Mouse (Mus musculus) heart, postnatal 36 days (tissue): ENCODE data around the gene Sdhb. TPM values are rescaled to one million over a fixed set of nuclear protein-coding genes. Genes with fewer than 3 reads are reported as not detected.

ENCODE experiments used
- DNase-seq, 2 experiments: peaks; one replicate each; pipeline ENCODE4 v3.0.0; 2021 to 2022
- intact Hi-C: fragments of 180-260 bp; cut with DNase I; formaldehyde crosslinking; loops from one replicate; pipeline ENCODE4 v1.15.1; 2025
- total RNA-seq, 2 experiments: library from RNA; stranded (reverse); gene quantifications; 2 replicates each; pipeline ENCODE4 v1.2.3; 2021

Sdhb gene
- total RNA-seq: 1,000 to 10,000 TPM; 1,261 to 1,268 TPM

DNA sequence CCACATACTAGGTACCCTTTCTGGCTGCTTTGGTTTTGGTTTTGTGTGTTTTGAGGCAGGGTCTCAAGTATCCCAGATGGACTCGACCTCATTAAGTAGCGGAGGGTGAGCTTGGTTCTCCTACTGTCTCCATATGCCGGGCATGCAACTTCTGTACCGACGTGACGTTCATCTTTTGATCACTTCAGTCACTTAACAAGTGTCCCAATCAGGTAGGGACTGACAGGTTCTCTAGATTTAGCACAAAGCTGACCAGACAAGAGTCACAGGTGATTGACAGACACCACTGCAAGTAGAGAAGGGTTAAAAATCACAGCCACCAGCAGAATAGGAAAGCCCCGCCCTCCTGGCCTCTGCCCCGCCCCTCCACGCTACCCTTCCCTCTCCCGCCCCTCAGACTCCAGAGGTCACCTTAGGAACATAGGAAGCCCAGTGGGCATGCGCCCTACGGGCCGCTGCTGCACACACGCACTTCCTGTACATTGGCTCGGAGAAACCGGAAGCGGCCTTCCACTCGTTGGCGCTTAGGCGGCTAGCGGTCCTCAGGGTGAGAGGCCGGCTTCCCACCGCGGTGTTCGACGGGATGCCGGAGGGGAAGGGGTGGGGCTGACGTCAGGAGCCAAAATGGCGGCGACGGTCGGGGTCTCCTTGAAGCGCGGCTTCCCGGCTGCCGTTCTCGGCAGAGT is at the start of gene Sdhb:
TSS of gene Sdhb (plus strand) at position 423 of the 686 bp plus-strand sequence.
- DNase-seq: peak; percentile 93 to 94
- intact Hi-C loops: loop anchor here (10.0 kb wide), 1 partner anchor 174 kb away; the partner anchor contains the start of gene Szrd1

- intact Hi-C loops: no loop called here
- DNase-seq: no peak
Observed at GRCm38 (mm10) chr4:140911416-140911815, 49.6 kb upstream of the Sdhb start.

DNA sequence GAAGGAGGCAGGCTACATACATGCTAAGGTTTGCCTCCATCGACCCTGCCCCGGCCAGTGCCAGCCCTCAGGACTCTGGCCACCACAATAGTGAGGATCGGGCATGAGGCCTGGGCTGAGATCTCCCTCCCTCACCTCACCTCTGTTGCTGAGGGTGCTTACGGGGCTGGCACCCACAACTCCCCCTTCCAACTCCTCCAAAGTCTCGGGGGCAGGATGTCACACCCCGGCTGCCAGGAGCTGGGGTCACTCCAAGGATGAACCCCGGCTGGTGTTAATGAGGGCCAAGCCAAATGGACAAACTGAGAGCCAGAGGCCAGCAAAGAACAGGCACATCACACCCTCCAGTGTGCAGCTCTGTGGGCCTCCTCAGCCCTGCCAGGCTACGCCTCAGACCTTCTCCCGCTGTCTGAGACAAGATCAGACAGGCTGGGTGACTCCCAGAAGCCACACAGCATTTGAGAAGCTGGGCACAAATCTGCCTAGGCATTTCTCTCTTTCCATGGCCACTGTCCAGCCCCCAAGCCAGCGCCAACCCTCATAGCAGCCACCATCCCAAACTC is 48.7 kb upstream of the Sdhb start:
- intact Hi-C loops: no loop called here
- DNase-seq: no peak

GRCm38 (mm10) chr4:140913565-140913964 is 47.4 kb upstream of the Sdhb start:
- intact Hi-C loops: no loop called here
- no peak for DNase-seq

DNA sequence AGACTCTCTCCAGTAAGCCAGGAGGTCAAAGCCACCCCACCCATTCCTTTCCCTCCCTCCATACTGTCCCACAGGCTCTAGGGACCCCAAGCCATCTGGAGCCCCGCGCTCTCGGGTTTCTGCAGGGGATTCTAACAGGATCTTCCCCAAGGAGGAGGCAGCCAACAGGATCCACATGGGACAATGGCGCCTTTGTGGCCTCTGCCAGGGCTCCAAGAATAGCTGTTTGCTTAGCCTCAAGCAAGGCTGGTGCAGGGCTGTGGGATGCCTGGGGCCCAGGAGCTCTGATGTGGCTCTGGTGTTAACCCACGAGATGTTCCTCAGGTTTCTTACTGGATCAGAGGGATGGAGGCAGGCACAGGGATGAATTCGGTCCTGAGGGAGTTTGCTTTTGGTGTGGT is 46.3 kb upstream of the Sdhb start:
- DNase-seq: no peak
- intact Hi-C loops: no loop called here

DNA sequence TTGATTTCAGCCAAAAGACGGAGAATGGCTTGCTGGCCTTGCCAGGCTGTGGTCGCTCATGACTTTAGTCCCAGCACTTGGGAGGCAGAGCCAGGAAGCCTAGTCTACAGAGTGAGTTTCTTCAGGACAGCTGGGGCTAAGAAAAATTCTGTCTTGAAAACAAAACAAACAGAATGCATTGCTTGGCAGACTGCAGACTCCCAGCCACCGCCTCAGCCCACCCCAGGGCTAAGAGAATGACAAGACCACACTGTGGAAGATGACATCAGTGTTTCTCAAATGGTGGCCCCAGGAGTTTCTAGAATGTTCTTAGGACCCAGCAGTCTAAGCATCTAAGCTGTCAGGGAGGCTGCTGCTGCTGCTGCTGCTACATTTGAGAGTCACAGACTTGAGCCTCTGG is 45.8 kb upstream of the Sdhb start:
- intact Hi-C loops: no loop called here
- DNase-seq: no peak

- intact Hi-C loops: no loop called here
Observed at GRCm38 (mm10) chr4:140916296-140916695, 44.7 kb upstream of the Sdhb start.

GRCm38 (mm10) chr4:140917451-140917850 is 43.6 kb upstream of the Sdhb start:
- intact Hi-C loops: no loop called here
- DNase-seq: no peak

More at GRCm38 (mm10) chr4:140916296-140916695, 44.7 kb upstream of the Sdhb start:
- DNase-seq: no peak

- intact Hi-C loops: no loop called here
- no peak for DNase-seq
Observed at GRCm38 (mm10) chr4:140919974-140920836, 40.8 kb upstream of the Sdhb start.

DNA sequence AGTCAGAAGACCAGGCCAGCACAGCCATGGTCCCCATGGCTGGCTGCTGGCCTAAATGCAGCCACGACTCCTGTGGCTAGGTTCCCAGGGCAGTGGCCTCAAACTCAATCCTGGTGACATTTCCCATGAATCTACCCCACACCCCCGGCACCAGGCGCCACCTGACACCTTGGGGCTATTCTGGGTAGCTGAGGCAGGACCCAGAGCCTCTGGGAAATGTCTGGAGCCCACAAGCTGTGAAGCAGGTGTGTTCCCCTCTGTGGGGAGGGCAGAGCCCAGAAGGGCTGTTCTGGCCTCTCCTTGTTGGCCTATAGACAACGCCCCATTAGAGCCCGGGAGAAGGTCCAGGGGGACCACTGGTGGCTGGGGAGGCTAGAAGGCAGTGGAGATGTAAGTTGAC is 38.5 kb upstream of the Sdhb start:
- intact Hi-C loops: no loop called here
- no peak for DNase-seq

- no peak for DNase-seq
- intact Hi-C loops: no loop called here
Observed at GRCm38 (mm10) chr4:140925648-140926047, 35.4 kb upstream of the Sdhb start.

GRCm38 (mm10) chr4:140928349-140928748 is 32.7 kb upstream of the Sdhb start:
- intact Hi-C loops: no loop called here
- DNase-seq: no peak

DNA sequence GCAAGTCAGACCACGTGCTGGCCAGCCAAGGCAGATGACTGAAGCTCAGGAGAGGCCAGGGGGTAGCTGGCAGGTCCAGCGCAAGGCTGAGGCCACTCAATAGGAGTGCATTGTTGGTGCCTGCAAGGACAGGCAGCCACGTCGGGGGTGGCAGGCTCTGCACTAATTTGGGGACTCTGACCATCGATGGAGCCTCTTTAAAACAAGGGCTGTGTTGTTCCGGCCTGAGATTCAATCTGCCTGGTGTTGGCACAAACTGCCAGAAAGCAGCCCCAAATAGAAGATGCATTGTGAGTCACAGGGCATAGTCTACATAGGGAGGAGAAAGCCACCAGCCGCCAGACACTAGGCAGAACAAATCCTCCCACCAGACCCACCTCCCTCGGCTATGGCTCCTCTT is 31.3 kb upstream of the Sdhb start:
- intact Hi-C loops: no loop called here
- DNase-seq: no peak

GRCm38 (mm10) chr4:140930900-140931470 is 30.0 kb upstream of the Sdhb start:
- intact Hi-C loops: no loop called here

GRCm38 (mm10) chr4:140935643-140936042 is 25.4 kb upstream of the Sdhb start:
- intact Hi-C loops: no loop called here
- DNase-seq: no peak

More at GRCm38 (mm10) chr4:140930900-140931470, 30.0 kb upstream of the Sdhb start:
- no peak for DNase-seq

GRCm38 (mm10) chr4:140944356-140944755 is 16.6 kb upstream of the Sdhb start:
- DNase-seq: no peak
- intact Hi-C loops: no loop called here

DNA sequence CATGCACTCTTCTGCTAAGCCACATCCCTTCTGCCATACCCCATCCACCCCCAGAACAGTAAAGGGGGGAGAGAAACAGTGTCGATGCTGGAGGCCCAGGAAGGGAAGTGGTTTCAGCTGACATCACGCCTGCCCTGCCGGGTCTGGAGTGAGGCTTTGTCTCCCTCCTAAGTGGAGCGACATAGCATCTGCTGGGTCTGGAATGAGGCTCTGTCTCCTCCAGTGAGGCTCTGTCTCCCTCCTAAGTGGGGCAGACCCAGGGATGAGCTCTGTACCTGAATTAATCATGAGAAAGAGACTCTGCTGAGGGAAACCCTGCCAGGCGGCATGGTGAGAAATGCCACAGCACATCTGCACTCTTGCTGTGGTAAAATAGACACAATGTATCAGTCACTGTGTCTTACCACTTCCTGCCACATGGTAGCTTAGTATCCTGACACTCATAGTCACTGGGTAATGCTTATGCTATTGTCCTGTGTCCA is 16.0 kb upstream of the Sdhb start:
- intact Hi-C loops: no loop called here
- no peak for DNase-seq

DNA sequence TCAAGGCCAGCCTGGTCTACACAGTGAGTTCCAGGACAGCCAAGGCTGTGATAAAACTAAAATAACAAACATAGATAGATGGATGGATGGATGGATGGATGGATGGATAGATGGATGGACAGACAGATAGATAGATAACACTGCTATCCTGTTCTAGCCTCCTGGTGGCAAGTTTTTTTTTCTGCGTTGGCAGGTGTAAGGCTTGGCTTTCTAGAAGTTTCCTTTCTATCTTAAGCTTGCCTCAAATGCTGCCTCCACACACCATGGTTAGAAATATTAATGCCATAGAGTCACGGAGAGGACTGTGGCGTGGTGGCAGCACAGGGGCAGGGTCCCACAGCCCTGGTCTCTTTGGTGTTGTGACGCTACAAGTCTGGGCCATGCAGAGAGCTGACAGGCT is 15.4 kb upstream of the Sdhb start:
- no peak for DNase-seq
- intact Hi-C loops: no loop called here

DNA sequence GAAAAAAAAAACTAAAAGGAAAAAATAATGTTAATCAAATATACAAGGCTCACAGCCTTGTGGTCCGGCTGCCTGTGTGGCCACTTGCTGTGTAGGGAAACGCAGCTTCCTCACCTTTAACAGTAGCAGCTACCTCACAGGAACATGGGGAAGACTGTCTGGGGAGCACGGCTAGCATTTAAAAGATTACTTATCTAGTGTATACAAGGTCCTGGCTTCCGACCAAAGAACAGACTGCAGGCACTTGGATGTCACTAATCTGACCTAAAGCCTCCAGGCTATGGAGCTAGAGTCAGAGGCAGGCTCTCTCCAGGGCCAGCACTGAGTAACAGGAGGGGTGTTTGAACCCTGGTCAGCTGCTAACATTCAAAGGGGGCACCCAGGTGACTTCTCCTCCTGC is 15.0 kb upstream of the Sdhb start:
- no peak for DNase-seq
- intact Hi-C loops: no loop called here

DNA sequence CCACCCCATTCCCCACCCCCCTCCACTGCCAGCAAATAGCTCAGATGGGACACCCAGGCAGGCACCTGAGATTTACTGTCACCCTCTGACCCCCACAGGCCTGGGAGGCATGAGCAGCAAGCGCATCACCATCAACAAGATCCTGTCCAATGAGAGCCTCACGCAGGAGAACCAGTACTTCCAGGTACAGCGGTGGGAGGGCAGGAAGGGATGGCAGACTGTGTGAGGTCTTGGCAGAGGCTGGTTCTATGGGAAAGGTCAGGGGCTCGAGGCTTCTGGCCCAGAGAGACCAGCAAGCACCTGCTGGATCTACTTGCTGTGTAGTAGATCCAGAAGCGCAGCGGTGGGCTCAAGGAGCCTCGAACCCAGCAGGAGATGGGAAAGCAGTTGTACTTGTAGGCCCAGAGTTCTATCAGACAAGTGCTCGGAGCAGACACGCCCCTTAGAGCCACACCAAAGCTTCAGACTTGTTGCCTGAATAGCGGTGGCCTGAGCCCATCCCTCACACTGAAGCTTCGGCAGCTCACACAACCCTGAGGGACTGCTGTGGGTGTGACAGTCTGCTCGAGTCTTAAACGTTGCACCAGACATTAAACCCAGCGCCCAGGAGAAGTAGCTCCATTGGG is 14.3 kb upstream of the Sdhb start:
- no peak for DNase-seq
- intact Hi-C loops: no loop called here
